Mouse (Mus musculus) brain, embryonic 14.5 days (tissue): Measurements from ENCODE around the gene Grxcr1.

Experiments
- CTCF ChIP-seq: fragments of 200-500 bp; IDR thresholded peaks from 2 replicates; pipeline ENCODE4 v1.5.1; 2012; ENCODE audit warnings: inconsistent platforms, mild to moderate bottlenecking, moderate library complexity, borderline replicate concordance; ENCODE audit not compliant: insufficient read depth, insufficient read length; ENCODE audit errors: extremely low read depth
- POLR2A ChIP-seq: fragments of 200-500 bp; IDR thresholded peaks from 2 replicates; pipeline ENCODE4 v1.6.1; 2012; ENCODE audit warnings: mild to moderate bottlenecking, inconsistent platforms, borderline replicate concordance; ENCODE audit not compliant: poor library complexity, insufficient read depth, insufficient read length, severe bottlenecking; ENCODE audit errors: extremely low read depth

DNA sequence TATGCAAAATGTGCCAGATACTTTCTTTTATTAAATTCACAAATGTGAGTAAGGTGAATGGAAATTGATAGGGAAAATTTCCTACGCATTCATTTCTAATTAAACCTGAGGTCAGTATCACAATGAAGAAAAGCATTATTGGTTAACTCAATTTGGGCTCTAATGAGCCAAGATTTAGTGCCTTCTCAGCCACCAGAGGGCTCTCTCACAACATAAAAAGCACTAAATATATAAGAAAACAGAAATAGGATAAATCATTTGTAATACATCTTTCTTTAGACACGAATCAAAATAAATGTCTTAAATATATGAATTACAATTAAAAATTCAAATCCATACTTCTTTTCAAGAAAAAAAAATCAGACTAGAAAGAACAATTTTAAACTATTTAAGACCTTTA lies 89.2 kb downstream of the Grxcr1 start:
- TF ChIP-seq CTCF (no peak), POLR2A (no peak)
